Mouse (Mus musculus): ENCODE data around the gene Ccr6.

DNA sequence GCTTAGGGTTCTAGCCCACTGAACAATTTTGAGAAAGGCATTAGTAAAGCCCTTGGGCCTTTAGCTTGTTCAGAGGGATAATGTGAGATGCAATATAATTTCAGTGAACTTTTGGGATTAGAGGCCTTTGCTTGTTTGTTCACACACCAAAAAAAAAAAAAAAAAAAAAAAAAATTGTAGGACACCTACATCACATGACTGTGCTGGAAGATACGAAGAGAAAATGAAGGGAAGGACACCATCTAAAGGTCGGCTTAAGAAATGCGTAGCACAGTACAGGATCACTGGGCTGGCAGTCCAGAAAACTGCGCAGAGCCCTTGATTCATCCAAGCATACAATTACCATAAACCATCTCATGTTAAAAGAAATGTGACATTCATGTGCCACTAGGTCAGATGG, 65.7 kb downstream of the Ccr6 start:
- TF ChIP-seq POLR2A (IDR thresholded peaks at IDR 0.05; ENCODE audit: insufficient read depth, low read depth, low read length): no peak
- TF ChIP-seq CTCF (IDR thresholded peaks at IDR 0.05; ENCODE audit: insufficient read depth, low read depth, low read length): no peak
